Mouse (Mus musculus) brain, embryonic 18.5 days (tissue): ENCODE measurements around the gene Lgi1.

Experiments
- DNase-seq: peaks from one replicate; pipeline ENCODE4 v3.0.0-alpha.2; 2012; ENCODE audit warnings: low read depth, low spot score

Gene Lgi1

DNA sequence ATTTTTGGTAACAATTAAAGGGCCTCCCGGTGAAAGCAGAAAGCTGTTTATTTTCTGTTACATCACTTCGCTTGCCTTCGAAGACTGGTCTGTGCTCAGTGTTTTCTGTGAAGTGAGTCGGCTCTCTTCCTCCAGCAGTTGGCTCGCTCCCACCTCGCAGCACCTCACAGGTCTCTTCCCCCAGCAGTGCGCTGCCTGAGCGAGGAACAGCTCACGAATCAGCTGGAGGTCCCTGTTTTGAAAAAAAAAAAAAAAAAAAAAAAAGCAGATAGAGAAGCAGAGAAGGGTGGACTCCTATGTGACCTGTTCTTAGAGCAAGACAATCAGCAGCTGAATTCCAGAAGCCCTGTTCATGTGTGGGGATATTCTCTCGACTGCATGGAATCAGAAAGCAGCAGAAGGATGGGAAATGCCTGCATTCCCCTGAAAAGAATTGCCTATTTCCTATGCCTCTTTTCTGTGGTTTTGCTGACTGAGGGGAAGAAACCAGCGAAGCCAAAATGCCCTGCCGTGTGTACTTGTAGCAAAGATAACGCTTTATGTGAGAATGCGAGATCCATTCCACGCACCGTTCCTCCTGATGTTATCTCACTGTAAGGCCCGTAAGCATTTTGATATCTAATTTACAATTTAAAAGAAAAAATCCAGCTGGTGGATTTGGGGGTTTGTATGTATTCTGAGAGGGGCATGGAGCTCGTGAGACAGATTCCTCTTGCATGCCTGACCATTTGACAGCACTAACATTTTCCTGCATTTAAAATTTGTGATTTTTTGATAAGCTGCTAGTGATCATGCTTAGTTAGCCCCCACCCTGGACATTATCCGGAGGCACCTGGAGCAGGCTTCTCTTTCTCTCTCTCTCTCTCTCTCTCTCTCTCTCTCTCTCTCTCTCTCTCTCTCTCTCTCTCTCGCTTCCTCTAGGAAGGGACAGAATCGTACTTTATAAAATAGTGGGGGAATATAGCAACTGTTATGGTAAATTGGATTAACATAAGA is at the start of gene Lgi1:
Gene Lgi1 (plus strand): TSS at position 32 of the 996 bp plus-strand sequence.
- no peak for DNase-seq

DNA sequence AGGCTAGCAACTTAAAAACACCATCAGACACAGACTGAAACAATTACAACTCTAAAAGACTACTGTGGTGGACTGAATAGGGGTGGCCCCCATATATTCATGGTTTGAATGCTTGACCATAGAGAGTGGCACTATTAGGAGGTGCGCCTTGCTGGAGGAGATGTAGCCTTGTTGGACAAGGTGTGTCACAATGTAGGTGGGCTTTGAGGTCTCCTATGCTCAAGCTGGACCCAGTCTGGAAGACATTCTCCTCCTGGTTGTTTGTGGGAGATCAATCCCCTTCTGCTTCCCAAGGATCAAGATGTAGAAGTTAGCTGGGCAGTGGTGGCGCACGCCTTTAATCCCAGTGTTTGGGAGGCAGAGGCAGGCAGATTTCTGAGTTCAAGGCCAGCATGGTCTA is 46.6 kb upstream of the Lgi1 start:
- DNase-seq, result no peak

DNA sequence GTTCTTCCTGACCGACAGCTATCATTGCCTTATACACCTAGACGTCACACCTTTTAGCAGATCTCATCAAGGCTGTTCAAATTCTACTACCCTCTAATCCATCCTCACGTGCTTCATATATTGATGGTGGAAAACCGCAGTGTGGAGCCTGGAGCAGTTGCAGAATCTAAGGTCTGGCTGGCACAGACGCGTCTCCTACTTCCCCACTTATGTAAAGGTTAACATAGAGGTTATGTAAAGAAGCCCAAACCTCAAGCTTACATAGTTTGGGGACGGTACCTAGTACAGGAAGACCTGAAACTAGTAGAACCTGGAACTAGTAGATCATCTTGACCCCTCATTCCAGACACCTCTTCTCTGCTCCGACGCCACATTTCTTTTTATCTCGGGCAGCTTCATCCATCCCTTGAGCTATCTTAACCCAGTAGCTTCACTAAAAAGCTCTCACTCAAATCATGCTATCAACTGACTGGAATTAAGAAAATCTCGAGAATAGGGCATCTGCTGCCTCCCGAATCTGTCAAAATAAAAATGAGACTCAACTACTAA is 40.9 kb upstream of the Lgi1 start:
- no peak for DNase-seq

DNA sequence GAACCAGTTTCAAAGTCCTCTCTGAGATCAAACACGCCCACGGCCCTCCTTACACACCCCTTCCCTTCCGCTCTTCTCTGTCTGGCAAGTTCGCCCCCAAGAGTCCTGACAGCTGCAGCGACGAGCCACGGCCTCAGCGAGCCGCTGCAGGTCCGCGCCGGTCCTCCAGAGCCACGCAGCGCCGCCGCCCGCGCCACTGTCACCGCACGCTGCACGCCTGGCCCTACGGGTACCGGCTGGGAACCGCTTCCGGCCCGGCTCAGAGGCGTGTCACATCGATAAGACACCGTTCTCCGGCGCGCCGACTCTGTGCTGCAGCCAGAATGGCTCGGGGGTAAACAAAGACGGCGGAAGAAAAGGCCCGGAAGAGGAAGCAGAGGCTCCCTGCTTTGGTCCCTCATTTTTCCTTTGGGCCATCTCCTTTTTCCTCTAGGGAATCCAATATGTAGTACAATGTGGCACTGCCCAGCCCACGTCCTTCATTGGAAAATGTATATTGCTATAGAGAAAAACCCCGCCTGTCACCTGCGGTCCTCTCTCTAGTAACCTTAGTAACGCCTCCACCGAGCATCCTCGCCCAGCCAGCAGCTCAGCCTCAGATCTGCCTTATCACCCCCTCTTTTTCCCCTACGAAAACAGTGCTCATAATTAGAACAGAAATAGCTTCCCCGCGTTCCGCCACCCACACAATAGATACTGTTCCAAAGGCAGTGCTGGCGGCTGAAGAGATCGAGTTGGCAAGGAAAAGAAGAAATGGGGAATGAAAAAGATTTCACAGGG is 40.2 kb upstream of the Lgi1 start, which contains the start of gene Fra10ac1:
Gene Fra10ac1 (minus strand): TSS at position 252 of the 780 bp plus-strand sequence.
- DNase-seq, result peak; percentile 83

DNA sequence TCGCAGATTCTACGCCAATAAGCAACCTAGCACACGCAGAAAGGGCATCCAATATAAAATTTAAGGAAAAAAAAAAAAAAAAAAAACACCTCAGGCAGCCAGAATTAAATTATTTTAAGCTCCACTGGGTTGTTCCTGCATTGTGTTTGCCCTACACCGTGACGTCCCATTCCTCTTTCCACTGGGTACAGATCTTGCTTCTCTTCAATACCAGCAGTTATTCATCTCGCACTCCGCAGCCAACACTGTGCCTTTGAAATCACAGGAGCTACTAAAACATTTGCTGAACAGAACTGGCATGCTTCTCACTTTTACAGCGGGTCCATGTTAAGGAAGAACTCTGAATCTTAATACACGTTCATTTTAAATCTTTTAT is 39.7 kb upstream of the Lgi1 start:
- no peak for DNase-seq

DNA sequence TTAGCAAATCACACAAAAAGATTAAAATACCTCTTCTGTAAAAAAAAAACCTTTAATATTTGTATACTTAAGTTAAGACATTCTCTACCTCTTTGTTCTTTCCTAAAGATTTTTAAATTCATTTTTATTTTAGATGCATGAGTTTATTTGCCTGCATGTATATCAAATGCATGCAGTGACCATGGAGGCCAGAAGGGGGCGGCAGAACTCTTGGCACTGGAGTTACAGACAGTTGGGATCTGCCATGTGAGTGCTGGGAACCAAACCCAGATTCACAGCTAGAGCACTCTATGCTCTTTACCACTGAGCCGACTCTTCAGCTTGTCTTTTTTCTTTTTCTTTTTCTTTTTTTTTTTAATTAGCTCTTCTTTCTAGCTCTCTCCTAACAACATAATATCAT is 35.6 kb upstream of the Lgi1 start:
- DNase-seq, result no peak

DNA sequence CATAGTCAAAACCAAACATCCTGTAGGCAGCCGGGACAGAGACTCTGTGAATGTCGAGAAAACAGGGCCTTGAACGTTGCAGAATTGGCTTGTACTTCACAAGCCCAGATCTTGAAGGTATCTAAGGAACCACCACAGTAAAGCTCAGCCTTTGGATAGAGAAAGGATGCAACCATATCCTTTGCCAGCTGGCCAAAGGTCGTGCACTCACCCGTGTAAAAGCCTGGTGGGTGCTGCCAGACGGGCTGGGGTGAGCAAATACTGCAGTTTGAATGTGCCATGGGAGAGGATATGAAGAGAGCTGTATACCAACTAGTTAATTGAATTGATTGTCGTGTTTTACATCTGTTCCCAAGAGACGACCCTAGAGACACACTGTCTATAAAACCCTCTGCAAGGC is 32.2 kb upstream of the Lgi1 start:
- no peak for DNase-seq

DNA sequence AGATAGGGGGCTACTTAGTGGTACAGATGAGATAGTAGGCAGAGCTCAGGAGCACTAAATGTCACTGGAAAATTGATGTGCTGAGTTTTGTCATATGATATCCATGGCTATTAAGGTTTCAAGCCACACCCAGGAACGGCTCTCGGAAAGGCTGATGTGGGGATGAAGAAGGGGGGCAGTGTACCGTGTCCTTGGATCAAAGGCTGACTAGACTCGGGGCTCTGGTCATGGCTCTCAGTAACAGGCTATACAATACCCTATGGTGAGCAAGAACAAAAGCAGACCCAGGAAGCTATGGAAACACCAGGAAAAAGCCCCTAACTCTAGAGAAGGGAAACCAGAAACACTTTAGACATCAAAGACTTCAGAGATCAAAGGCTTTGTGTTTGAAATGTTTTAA is 31.8 kb upstream of the Lgi1 start:
- DNase-seq, result no peak

DNA sequence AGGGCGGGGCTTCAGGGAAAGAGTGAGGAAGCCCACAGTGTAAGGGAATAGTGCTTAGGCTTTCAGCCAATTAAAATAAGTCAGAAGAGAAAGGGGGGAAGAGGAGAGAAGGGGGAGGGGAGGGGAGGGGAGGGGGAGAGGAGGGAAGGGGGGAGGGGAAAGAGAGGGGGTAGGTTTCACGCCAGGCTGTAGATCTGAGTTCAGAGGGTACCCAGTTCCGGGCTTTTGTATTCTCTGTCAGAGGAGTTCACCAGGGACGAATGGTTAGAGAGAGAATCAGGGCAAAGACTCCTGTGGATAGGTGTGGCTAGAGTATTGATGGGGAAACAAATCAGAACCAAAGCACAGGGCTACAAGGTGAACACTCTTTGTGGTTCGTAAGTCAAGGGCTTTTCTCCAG is 27.8 kb upstream of the Lgi1 start:
- DNase-seq, result no peak

DNA sequence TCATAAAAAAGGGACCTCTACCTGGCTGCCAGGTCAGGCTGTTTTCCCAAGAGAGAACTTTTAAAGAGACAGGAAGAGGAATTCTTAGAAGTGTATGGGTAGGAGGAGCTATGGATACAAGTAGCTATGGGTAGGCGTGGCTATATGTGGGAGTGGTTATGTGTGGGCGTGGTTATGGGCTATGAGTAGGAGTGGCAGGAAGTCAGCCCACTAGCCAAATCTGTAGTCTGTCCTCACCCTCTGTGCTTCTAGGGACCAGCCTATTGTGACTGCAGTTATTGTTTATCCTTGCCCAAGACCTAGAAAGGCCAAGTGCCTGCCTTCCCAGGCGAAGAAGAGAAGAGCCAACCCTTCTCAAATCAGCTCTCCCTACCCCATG is 26.5 kb upstream of the Lgi1 start:
- DNase-seq, result no peak

DNA sequence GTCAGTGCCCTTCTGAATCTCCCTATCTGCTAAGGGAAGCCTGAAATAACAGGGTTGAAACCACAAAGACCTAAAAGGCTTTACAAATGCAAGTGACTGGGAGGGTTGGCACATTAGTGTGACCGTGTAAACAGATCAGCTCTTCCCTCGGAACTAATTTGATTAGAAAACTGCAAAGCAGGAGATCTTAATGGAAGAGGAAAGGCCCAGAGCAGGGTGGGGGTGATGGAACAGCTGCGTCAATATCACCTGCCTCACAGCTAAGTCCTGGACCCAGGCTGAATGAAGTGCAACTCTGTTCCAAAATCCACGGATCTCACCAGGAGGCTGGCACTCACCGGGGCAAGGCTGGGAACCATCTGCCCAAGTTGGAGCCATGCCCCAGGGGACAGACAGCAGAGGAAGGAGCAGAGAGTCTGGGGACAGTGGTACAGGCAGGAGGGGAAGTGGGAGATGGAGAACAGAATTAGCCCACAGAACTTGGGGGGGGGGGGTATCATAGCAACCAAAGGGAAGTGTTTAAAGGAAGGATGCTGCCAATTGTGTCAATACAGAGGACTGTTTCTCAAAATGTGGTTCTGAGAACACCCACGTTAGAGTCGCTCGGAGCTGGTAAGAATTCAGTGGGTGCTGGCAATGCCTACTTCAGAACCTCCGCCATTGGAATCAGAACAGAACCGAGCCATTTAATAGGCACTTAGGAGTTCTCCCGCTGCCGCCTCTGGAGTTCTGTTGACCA is 26.0 kb upstream of the Lgi1 start:
- no peak for DNase-seq

DNA sequence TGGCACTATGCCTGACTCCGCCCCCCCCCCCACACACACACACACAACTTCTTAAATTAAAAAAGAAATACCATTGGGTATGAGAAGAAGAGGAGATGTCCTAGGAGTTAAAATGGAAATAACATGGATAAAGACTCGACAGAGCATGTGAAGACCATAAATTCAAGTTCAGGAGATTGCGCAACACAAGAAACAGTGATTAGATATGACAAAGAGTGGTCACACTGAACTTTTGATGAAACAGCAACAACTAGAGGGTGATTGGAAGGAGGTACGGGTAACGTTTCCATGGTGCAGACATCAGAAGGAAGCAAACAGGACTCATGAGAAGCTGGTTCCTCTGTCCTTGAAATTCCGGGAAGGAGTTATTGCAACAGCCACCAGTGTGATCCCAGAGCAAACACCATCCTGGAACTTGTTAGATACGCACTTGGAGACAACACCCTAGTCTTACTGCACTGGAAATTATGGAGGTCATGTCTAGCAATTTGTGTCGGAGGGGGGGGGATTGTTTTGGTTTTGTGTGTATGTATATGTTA is 22.0 kb upstream of the Lgi1 start:
- DNase-seq, result no peak

DNA sequence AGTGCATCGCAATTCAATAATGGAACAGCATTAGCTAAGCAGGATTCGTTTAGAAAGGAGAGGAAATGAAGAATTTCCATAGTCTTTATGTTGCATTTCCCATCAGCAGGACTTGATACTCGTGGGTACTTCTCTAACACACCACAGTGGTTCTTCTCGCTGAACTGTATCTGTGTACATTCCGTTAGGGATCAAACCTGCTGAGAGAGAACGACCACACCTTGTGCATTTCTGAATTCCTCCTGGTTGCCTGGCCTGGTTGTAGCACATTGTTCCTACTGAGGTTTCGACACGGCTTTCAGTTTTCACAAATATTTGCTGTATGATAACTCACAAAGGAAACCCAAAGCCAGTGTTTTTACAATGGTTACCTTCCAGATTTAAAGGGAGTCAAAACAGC is 19.6 kb upstream of the Lgi1 start:
- DNase-seq, result no peak

DNA sequence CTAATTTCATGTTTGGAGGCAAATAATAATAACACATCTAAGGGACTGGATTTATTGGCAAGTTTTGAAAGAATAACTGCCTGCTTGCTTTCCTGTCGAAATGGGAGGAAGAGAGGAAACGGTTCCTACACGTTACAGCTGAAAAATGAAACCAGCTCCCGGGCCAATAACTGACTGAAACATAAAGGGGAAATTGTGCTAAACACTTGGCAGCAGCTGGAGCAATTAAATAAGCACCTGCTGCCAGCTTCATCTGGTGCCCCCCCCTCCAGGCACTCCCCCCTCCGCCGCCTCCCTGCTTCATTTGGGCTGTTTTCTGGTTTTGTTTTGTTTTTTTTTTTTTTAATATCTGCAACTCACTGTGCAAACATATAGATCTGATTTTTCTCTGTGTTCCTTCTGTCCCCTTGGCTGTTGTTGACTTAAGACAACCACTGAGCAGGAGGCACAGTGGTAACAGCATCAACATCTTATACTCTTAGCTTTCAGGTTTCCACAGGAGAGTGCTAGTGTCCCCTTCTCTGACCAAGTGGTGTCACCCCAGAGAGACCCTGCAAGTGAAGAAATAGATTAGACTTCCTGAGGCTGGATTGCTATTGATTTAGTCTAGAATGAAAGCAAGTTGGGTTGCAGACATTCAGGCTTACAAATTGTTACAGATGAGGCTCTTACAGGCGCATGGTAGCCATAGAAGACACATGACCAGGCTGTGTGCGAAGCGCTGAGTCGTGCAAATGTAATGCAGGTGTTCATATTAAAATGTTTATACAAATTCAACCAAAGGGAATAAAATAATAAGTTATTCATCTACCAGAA is 18.8 kb upstream of the Lgi1 start:
- DNase-seq, result no peak

DNA sequence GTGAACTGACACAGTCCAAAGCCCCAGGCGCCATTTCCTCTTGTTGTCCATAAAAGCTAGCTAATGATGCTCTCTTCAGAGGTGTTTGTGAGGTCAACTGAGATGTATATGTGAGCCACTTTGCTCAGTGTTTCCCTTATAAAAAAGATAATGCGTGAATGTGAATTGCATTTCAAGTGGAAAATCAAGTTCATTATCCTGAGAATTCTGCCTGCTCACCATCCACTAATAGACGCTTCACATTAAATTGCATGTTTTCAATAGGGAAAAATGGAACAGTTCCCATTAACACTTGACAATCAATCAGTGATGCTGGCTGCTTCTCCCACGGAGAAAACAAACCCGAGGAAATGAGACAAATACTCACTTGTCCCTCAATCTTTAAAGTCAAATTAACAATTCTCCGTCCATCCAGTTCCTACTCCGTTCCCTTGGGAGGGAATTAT is 18.1 kb upstream of the Lgi1 start:
- DNase-seq, result no peak

DNA sequence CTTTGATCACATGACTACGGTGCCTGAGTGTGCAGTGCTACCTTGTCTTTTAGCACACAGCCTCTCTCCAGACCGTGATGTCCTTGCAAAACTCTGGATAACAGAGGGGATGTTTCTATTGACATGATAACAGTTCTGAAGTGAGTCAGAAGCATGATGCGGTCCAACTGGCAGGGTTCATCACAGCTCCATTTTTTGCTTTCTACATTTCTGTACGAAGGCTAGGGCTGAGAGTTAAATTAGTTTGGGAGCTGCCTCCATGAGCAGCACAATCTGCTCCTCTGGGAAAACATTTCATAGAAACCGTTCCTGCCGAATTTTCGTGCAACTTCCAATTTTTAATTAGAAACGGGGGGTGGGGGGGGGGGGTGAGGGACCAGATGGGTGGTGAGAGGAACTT is 14.7 kb upstream of the Lgi1 start:
- no peak for DNase-seq

DNA sequence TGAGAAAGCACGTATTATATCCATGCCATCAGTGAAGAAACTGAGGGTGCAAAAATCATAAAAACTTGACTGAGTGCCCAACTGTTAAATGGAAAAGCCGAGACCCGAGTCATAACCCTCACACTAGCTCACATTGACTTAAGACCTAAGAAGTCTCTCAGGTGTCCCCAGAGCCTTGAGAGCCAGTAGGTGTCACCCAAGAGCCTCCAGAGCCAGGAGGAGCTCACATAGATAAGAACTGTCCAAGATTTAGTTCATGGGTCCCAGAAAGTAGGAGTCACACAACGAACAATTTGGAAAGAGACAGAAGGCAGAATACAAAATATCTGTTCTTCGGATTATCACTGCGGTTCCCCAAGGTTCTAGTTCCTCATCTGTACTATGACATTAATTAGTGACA is 10.5 kb upstream of the Lgi1 start:
- no peak for DNase-seq

DNA sequence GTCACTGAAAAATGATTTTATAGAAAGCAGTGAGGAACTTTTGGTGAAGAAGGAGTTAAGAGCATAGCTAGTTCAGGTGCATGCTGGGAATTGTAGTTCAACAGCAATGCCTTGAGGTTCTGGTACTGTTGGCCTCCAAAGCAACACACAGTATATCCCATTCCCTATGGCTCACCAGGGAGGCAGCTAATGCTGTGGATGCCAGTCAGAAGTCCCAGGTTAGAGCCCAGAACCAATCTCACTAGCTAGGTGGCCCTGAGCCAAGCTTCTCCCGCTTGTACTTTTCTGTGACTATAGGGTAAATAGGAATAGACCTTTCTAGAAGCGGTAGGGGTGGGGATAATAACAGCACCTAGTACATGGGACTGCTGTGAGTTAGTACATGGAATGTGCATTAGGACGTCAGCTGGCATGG is 5.7 kb upstream of the Lgi1 start:
- DNase-seq, result no peak

DNA sequence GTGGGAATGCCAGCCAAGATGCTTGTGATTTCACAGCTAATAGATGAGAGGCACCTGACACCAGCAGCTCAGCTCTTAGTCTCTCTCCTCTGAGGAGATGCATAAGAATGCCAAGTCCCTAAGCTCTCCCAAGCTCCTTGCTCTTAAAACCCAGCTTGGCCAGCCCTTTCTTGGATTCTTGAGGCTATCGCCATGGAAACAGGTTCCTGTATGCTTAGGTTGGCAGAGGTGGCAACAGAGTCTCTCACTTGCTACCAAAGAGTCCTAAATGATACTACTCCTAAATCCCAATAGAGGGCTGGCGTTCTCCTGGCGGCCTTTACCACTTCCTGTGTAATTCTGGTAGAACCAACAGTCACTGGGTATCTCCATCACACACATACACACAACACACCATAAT is 4.9 kb upstream of the Lgi1 start:
- DNase-seq, result no peak

DNA sequence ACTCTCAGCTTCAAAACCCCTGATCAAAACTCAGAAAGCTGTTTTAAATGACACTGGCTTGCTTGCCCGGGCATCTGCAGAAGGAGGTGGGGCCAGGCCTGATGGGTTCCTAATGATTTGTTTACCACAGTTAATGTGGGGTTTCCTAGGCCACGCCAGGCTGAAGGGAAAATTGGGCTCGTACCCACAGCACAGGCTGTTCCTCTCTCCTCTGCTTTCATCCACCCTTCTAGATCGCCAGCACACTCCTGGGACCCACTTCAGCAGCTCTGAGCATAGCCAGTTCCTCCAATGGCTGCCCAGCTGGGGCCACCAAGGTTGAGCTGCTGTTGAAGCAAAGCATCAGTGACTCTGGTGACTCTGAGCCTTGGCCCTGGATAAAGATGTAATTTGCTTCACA is 4.0 kb upstream of the Lgi1 start:
- DNase-seq, result no peak

DNA sequence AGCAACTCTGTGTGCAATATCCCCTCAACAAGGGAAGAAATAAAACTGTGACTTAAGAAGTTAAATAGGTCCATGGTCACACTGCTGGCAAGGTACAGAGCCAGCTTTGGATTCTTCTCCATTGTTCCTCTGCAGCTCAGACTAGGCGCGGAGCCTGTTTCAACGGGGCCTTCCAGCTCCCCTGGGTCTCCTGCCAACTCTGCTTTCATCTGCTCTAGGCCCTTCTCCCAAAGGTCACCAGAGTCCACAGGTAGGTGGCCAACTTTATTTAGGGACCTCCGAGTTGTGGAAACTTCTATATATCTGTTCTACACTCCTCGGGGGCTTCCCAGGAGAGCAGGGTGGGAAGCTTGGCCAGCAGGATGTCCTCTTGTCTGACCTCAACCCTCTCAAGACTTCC is 3.0 kb upstream of the Lgi1 start:
- DNase-seq, result no peak
